14 mouse cellular contexts compared by ENCODE assay signal in genomic region chr2:73593101-73593439, GRCm38 (mm10). TPM values are rescaled to one million over a fixed set of nuclear protein-coding genes. Genes with fewer than 3 reads are reported as not detected.
DNase-seq lines count a peak whose midpoint lies in the region; ATAC-seq and TF ChIP-seq lines count a peak whose summit lies in the region.
"Had no signal": no experiment of that assay in that cellular context is flagged by ENCODE, and none has a peak within 500 bp of the region (broad histone marks: within the 10 kb centered on the region; RNA-seq: fewer than 3 reads in every experiment).

No protein-coding gene starts in this region.

- no peaks in the 10 kb centered on the region for H3K27me3 ChIP-seq in heart, postnatal 0 days (ENCODE audit: control insufficient read depth, insufficient read depth, low read length)
- H3K27me3 ChIP-seq in lung, postnatal 0 days (replicated peaks; ENCODE audit: insufficient read depth, low read length) = no peaks in the 10 kb centered on the region
- H3K27me3 ChIP-seq: limb, embryonic 15.5 days had no signal

- no peak overlapping the region for H3K4me2 ChIP-seq in heart, postnatal 0 days (ENCODE audit: low read depth, low read length)
- H3K4me2 ChIP-seq in lung, postnatal 0 days (replicated peaks; ENCODE audit: low read depth, low read length) = peak overlapping the region; percentile 44
- H3K4me2 ChIP-seq: limb, embryonic 15.5 days had no signal

- no peak for TF ChIP-seq EP300 in heart, postnatal 0 days (IDR thresholded peaks at IDR 0.05; ENCODE audit: low read depth)
- no peak for TF ChIP-seq EP300 in lung, postnatal 0 days (IDR thresholded peaks at IDR 0.05)

- TF ChIP-seq CTCF in heart, postnatal 0 days (IDR thresholded peaks at IDR 0.05; ENCODE audit: low read depth) = no peak
- no peak for TF ChIP-seq CTCF in lung, postnatal 0 days (IDR thresholded peaks at IDR 0.05)

- ATAC-seq in heart, postnatal 0 days (ENCODE audit: insufficient read depth, low read depth) = no peak
- ATAC-seq in lung, postnatal 0 days = no peak

- WGBS in heart, postnatal 0 days = 73% methylated on average over 2 of the region's 2 CpGs
- WGBS in lung, postnatal 0 days = 42% methylated on average over 2 of the region's 2 CpGs

- H3K27ac ChIP-seq in heart, postnatal 0 days (ENCODE audit: low read depth) = peak overlapping the region; percentile 65
- H3K27ac ChIP-seq in lung, postnatal 0 days (ENCODE audit: low read length) = peak overlapping the region; percentile 87
- H3K27ac ChIP-seq: forebrain, embryonic 10.5 days; macrophage had no signal

- H3K4me3 ChIP-seq in heart, postnatal 0 days (ENCODE audit: low read depth, low read length) = no peak overlapping the region
- no peak overlapping the region for H3K4me3 ChIP-seq in lung, postnatal 0 days (ENCODE audit: low read depth, low read length)
- H3K4me3 ChIP-seq: forebrain, embryonic 10.5 days; limb, embryonic 15.5 days had no signal

- H3K36me3 ChIP-seq in heart, postnatal 0 days (replicated peaks; ENCODE audit: control insufficient read depth, insufficient read depth, low read length) = no peaks in the 10 kb centered on the region
- H3K36me3 ChIP-seq in lung, postnatal 0 days (ENCODE audit: insufficient read depth, low read length) = no peaks in the 10 kb centered on the region
- H3K36me3 ChIP-seq: forebrain, embryonic 10.5 days; limb, embryonic 15.5 days had no signal

- no peaks in the 10 kb centered on the region for H3K9me3 ChIP-seq in heart, postnatal 0 days (replicated peaks; ENCODE audit: control insufficient read depth, low read length)
- no peaks in the 10 kb centered on the region for H3K9me3 ChIP-seq in lung, postnatal 0 days (ENCODE audit: low read length)
- H3K9me3 ChIP-seq: forebrain, embryonic 10.5 days; limb, embryonic 15.5 days had no signal

- no peak overlapping the region for H3K9ac ChIP-seq in heart, postnatal 0 days (replicated peaks; ENCODE audit: low read depth, low read length)
- no peak overlapping the region for H3K9ac ChIP-seq in lung, postnatal 0 days (replicated peaks; ENCODE audit: low read depth)
- H3K9ac ChIP-seq: limb, embryonic 15.5 days had no signal

- peak; percentile 50 for DNase-seq in adrenal gland, adult 2 months
- no peak for DNase-seq in adrenal gland, adult 8-10 months
- no peak for DNase-seq in heart, postnatal 0 days (ENCODE audit: low spot score)
- no peak for DNase-seq in heart, adult 18-20 months
- no peak for DNase-seq in lung, postnatal 0 days (ENCODE audit: low spot score)
- DNase-seq in lung, postnatal 4 days = no peak
- no peak for DNase-seq in embryo, embryonic 10.5 days (ENCODE audit: low spot score)
- DNase-seq in thymus, postnatal 25 days = no peak
- DNase-seq: cerebellum, adult 9-10 months had no signal

- peaks cover 13% of the 10 kb centered on the region for H3K4me1 ChIP-seq in heart, postnatal 0 days (ENCODE audit: control insufficient read depth, insufficient read depth)
- peaks cover 18% of the 10 kb centered on the region; the same call in 1 of the 2 replicates for H3K4me1 ChIP-seq in lung, postnatal 0 days (ENCODE audit: insufficient read depth, low read depth, low read length)

RNA-seq across cellular contexts. Expression of gene Chrna1, which starts 12.9 kb away (rescaled TPM):
- total RNA-seq in adrenal gland, adult 2 months (2021) = not detected
- polyA plus RNA-seq in adrenal gland, adult 2 months (2012; rRNA removed) = 0.02 TPM in 1 of 2 replicates, not detected in the other
- under 1 TPM in 3 of 4 experiments, not detected in 1; 0.05 to 0.09 (median 0.06) TPM for total RNA-seq in adrenal gland, adult 8-10 months (2022)
- total RNA-seq in heart, postnatal 0 days (2014; rRNA removed; ENCODE audit: low replicate concordance) = not detected in 2 replicates
- polyA plus RNA-seq in heart, postnatal 0 days (2015; fragmentation: Nextera tagmentation; extraction: Ambion mirVana) = 0.03 and 0.05 TPM in 2 replicates
- total RNA-seq in heart, adult 18-20 months (2021) = under 1 TPM in 1 of 2 experiments, not detected in 1; 0.05 TPM
- 0.07 and 0.12 TPM in 2 replicates for polyA plus RNA-seq in lung, postnatal 0 days (2015; fragmentation: Nextera tagmentation; extraction: Ambion mirVana)
- total RNA-seq: monocyte, adult 5-6 weeks had no signal
- polyA plus RNA-seq: macrophage; urinary bladder, adult 2 months had no signal
